Mouse (Mus musculus) left cerebral cortex, adult 18-20 months (tissue): ENCODE measurements at regions not wholly inside any gene's neighbourhood (a gene's known extent, or its start where the extent isn't known, plus 50 kb on each side); places are given as distances from the start of the nearest gene placed in this dataset.

Experiments
- DNase-seq, 2 experiments: peaks; one replicate each; pipeline ENCODE4 v3.0.0; 2021 to 2022; ENCODE audit warnings: low spot score in 2 of 2, mixed read lengths in 1 of 2

GRCm38 (mm10) chr4:89008561-89008960, 128.4 kb upstream of the Mtap start:
- no peak for DNase-seq

GRCm38 (mm10) chr4:89001470-89001869, 121.5 kb upstream of the Ifne start:
- DNase-seq = no peak

- no peak for DNase-seq
Observed at GRCm38 (mm10) chr4:89000855-89001254, 120.9 kb upstream of the Ifne start.

- no peak for DNase-seq
Observed at GRCm38 (mm10) chr4:89000200-89000599, 120.2 kb upstream of the Ifne start.

GRCm38 (mm10) chr4:88998286-88998685, 118.3 kb upstream of the Ifne start:
- DNase-seq = no peak

GRCm38 (mm10) chr4:88995129-88995919, 115.3 kb upstream of the Ifne start:
- DNase-seq = no peak

- no peak for DNase-seq
Observed at GRCm38 (mm10) chr4:88994486-88994885, 114.5 kb upstream of the Ifne start.

- DNase-seq = no peak
Observed at GRCm38 (mm10) chr4:88992498-88992897, 112.5 kb upstream of the Ifne start.

- DNase-seq = no peak
Observed at GRCm38 (mm10) chr4:88988363-88988762, 108.4 kb upstream of the Ifne start.

- no peak for DNase-seq
Observed at GRCm38 (mm10) chr4:88987103-88987502, 107.1 kb upstream of the Ifne start.

GRCm38 (mm10) chr4:88982457-88982856, 102.5 kb upstream of the Ifne start:
- no peak for DNase-seq

- DNase-seq = no peak
Observed at GRCm38 (mm10) chr4:88977099-88977888, 97.3 kb upstream of the Ifne start.

GRCm38 (mm10) chr4:88974535-88974934, 94.5 kb upstream of the Ifne start:
- no peak for DNase-seq

- no peak for DNase-seq
Observed at GRCm38 (mm10) chr4:88969134-88969841, 89.3 kb upstream of the Ifne start.

GRCm38 (mm10) chr4:88959621-88960020, 79.6 kb upstream of the Ifne start:
- DNase-seq = no peak

GRCm38 (mm10) chr4:88956605-88957004, 76.6 kb upstream of the Ifne start:
- no peak for DNase-seq

- no peak for DNase-seq
Observed at GRCm38 (mm10) chr4:88956151-88956550, 76.2 kb upstream of the Ifne start.

- DNase-seq = no peak
Observed at GRCm38 (mm10) chr4:88955571-88955970, 75.6 kb upstream of the Ifne start.

GRCm38 (mm10) chr4:88954045-88954444, 74.0 kb upstream of the Ifne start:
- DNase-seq = no peak

GRCm38 (mm10) chr4:88951034-88951336, 71.0 kb upstream of the Ifne start:
- no peak for DNase-seq

GRCm38 (mm10) chr4:88950181-88951033, 70.4 kb upstream of the Ifne start:
- no peak for DNase-seq
